Mouse (Mus musculus) heart, postnatal 0 days (tissue): ENCODE results near the gene Rundc3a.

ENCODE experiments used
- CTCF ChIP-seq: IDR thresholded peaks from 2 replicates; pipeline ENCODE4 v1.5.1; 2016; ENCODE audit warnings: antibody characterized with exemption, control low read depth, low read depth
- EP300 ChIP-seq: IDR thresholded peaks from 2 replicates; pipeline ENCODE4 v1.6.1; 2016; ENCODE audit warnings: antibody characterized with exemption, low read depth

DNA sequence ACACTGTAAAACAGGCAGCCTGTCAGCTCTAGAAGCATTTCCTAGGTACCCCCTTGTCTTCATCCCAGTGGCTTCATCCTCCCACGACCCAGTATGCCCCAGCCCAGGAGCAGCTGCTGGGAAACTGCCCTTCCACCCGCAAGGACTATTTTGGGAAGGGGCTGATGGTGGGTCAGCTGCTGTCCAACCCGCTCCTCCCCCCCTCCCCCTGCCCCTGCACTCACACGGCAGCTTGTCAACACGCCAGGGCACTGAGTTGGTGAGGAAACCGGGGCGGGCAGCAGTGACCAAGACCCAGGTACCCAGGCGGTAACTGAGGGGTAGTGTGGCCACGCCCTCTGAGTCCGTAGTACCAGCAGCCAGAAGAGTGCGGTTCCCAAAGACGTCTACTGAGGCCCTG lies 50.5 kb downstream of the Rundc3a start:
- TF ChIP-seq EP300 = no peak
- no peak for TF ChIP-seq CTCF
